Mouse (Mus musculus) stomach, postnatal 0 days (tissue): ENCODE results near the gene Cntn5. TPM values are rescaled to one million over a fixed set of nuclear protein-coding genes. Genes with fewer than 3 reads are reported as not detected.

Experiments
- ATAC-seq: fragments of 200-750 bp; cut with Nextera tagmentation; 2 replicates; pipeline ENCODE4 v1.8.0; 2017; ENCODE audit not compliant: low FRiP score, low TSS enrichment
- DNase-seq: peaks from one replicate; pipeline ENCODE4 v3.0.0-alpha.2; 2016; ENCODE audit warnings: low spot score
- H3K27ac ChIP-seq: fragments of 300-500 bp; sonication (generic); replicated peaks from 2 replicates; pipeline ENCODE4 v1.5.1; 2014; ENCODE audit warnings: mild to moderate bottlenecking, control low read depth
- H3K27me3 ChIP-seq: fragments of 300-500 bp; sonication (generic); 2 replicates; pipeline ENCODE4 v1.6.1; 2014; ENCODE audit warnings: low read length; ENCODE audit not compliant: control insufficient read depth, insufficient read depth
- H3K36me3 ChIP-seq: fragments of 300-500 bp; sonication (generic); 2 replicates; pipeline ENCODE4 v1.6.1; 2014; ENCODE audit warnings: low read length, mixed read lengths; ENCODE audit not compliant: control insufficient read depth, insufficient read depth
- H3K4me1 ChIP-seq: fragments of 300-500 bp; sonication (generic); replicated peaks from 2 replicates; pipeline ENCODE4 v1.6.1; 2014; ENCODE audit warnings: antibody characterized with exemption; ENCODE audit not compliant: control insufficient read depth, insufficient read depth
- H3K4me2 ChIP-seq: fragments of 300-500 bp; sonication (generic); replicated peaks from 2 replicates; pipeline ENCODE4 v1.6.1; 2014; ENCODE audit warnings: low read depth, mild to moderate bottlenecking, control low read depth, moderate library complexity
- H3K4me3 ChIP-seq: fragments of 300-500 bp; sonication (generic); 2 replicates; pipeline ENCODE4 v1.5.1; 2014; ENCODE audit warnings: low read depth, low read length, control low read depth
- H3K9ac ChIP-seq: fragments of 300-500 bp; sonication (generic); 2 replicates; pipeline ENCODE4 v1.6.1; 2014; ENCODE audit warnings: mild to moderate bottlenecking, low read length, control low read depth, mixed read lengths
- H3K9me3 ChIP-seq: fragments of 300-500 bp; sonication (generic); 2 replicates; pipeline ENCODE4 v1.6.1; 2016; ENCODE audit warnings: low read length; ENCODE audit not compliant: control insufficient read depth
- CTCF ChIP-seq: IDR thresholded peaks from 2 replicates; pipeline ENCODE4 v1.5.1; 2016; ENCODE audit warnings: antibody characterized with exemption, low read depth, mild to moderate bottlenecking, moderate library complexity
- EP300 ChIP-seq: optimal IDR thresholded peaks from 2 replicates; pipeline ENCODE3; 2016; ENCODE audit warnings: antibody characterized with exemption
- WGBS: fragments of 180-500 bp; shearing (Covaris S2); extraction: QIAGEN DNeasy Blood & Tissue Kit; methylation state at CpG from one replicate; pipeline ENCODE4 v1.1.7; 2014; 5-methylcytosine and 5-hydroxymethylcytosine counted together
- polyA plus RNA-seq: library from polyadenylated mRNA; unstranded; fragments of >200 nt; fragmentation: Nextera tagmentation; extraction: Ambion mirVana; gene quantifications from 2 replicates; pipeline ENCODE4 v1.2.1, GENCODE M21; 2015

Cntn5 gene
- polyA plus RNA-seq, 1 experiment from 2014 or later, result 0.49 TPM

DNA sequence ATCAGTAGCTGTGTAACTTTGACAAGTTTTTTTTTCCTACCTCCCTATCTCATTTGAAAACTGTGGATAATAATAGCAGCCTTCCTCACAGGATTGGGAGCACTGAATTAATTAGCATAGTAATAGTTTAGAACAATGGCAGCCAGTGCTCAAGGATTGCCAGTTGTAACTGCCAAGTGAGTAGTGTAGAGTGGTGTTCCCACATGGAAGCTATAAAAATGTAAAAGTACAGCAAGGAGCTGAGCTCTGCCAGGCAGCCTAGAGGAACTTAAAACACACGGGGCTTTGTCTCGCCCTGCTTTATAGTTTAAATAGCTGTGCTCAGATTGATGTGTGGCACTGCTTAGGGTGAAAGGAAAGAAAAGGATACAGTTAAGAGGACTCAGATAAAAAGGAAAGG is 635.2 kb downstream of the Cntn5 start:
- Histone ChIP-seq H3K9me3 (no peaks in the 10 kb centered on the region), H3K4me1 (no peaks in the 10 kb centered on the region), H3K27ac (no peak overlapping the region), H3K4me2 (no peak overlapping the region), H3K4me3 (no peak overlapping the region), H3K9ac (no peak overlapping the region), H3K36me3 (no peaks in the 10 kb centered on the region), H3K27me3 (no peaks in the 10 kb centered on the region)
- DNase-seq, result no peak
- ATAC-seq, result no peak
- 48% methylated on average over 2 of the region's 2 CpGs for WGBS
- no peak for TF ChIP-seq EP300
- TF ChIP-seq CTCF, result no peak

DNA sequence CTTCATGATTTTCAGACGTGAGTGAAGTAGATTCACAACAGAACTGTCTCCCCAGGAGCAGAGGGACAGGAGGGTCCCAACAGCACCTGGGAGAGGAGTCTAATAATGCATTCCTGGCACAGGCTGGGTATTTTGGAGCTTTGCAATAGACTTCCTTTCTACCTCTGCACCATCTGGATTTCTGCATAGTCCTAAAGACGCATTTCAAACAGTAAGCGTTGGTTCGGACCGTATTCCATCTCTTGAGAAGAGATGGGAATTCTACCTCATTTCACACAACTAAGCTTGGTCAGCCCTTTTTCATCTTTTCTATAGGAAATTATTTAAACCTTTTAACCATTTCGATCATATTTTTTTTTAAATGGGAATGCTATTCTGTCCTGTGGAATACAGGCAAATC is 635.7 kb downstream of the Cntn5 start:
- DNase-seq (no peak), ATAC-seq (no peak)
- no peak for TF ChIP-seq EP300
- TF ChIP-seq CTCF, result no peak
- Histone ChIP-seq H3K4me3 (no peak overlapping the region), H3K4me2 (no peak overlapping the region), H3K4me1 (no peaks in the 10 kb centered on the region), H3K36me3 (no peaks in the 10 kb centered on the region), H3K27me3 (no peaks in the 10 kb centered on the region), H3K27ac (no peak overlapping the region), H3K9me3 (no peaks in the 10 kb centered on the region), H3K9ac (no peak overlapping the region)
- WGBS, result 79% methylated on average over 6 of the region's 6 CpGs

GRCm38 (mm10) chr9:10265616-10266015 is 639.0 kb downstream of the Cntn5 start:
- WGBS, result 39% methylated on average over 3 of the region's 3 CpGs
- no peaks in the 10 kb centered on the region for H3K27me3 ChIP-seq
- no peaks in the 10 kb centered on the region for H3K36me3 ChIP-seq
- H3K4me3 ChIP-seq, result no peak overlapping the region
- ATAC-seq, result no peak
- no peak for TF ChIP-seq EP300
- no peak overlapping the region for H3K27ac ChIP-seq
- H3K4me1 ChIP-seq, result no peaks in the 10 kb centered on the region
- H3K9ac ChIP-seq, result no peak overlapping the region
- no peak overlapping the region for H3K4me2 ChIP-seq
- no peaks in the 10 kb centered on the region for H3K9me3 ChIP-seq
- no peak for DNase-seq

- no peak for DNase-seq
- ATAC-seq, result no peak
- 88% methylated on average over 4 of the region's 4 CpGs for WGBS
Measured at GRCm38 (mm10) chr9:10233364-10233763, 671.2 kb downstream of the Cntn5 start.

DNA sequence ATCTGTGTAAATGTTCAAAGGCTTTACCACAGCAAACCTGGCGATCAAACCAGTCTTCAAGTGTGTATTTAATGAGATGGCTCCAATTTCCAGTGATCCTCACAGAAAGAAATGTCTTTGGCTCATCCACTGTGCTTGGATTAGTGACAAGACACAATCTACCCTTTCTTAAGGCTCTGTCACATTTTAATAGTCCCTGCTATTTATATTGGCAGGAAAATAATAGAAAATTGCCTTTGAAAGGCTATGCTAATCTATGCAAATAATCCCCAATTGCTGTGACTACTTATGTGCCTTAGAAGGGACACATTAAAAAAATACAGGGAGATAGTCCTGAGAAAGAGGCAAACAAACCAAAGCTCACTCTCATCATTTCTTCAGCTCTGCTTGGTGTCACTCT is 672.5 kb downstream of the Cntn5 start:
- ATAC-seq (no peak), DNase-seq (no peak)
- Histone ChIP-seq H3K4me3 (no peak overlapping the region), H3K27me3 (no peaks in the 10 kb centered on the region), H3K4me1 (no peaks in the 10 kb centered on the region), H3K36me3 (no peaks in the 10 kb centered on the region), H3K9ac (no peak overlapping the region), H3K9me3 (no peaks in the 10 kb centered on the region), H3K27ac (no peak overlapping the region), H3K4me2 (no peak overlapping the region)
- no peak for TF ChIP-seq EP300
- TF ChIP-seq CTCF, result no peak
- 64% methylated on average over 1 of the region's 1 CpGs for WGBS

More at GRCm38 (mm10) chr9:10233364-10233763, 671.2 kb downstream of the Cntn5 start:
- Histone ChIP-seq H3K27me3 (no peaks in the 10 kb centered on the region), H3K27ac (no peak overlapping the region), H3K4me2 (no peak overlapping the region), H3K4me1 (no peaks in the 10 kb centered on the region), H3K9me3 (no peaks in the 10 kb centered on the region), H3K9ac (no peak overlapping the region), H3K4me3 (no peak overlapping the region), H3K36me3 (no peaks in the 10 kb centered on the region)
- no peak for TF ChIP-seq CTCF

DNA sequence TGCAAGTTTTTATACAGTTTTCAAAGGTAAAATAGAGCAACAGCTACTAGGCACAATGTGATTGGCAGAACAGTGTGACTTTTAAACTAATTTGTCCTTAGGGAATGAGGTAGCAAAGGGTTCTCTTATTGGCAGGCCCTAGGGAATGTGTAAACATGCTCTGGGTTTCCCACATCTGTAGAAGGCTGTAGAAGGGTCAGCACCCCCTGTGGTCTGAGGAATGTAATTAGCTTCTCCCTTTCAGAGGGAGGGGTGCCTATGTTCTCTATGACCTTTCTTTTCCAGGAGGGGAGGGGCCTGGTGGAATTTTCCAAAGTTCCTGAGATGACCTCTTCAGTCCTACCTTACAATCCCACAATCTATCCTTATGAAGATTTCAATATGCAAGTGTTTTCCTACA is 673.6 kb downstream of the Cntn5 start:
- Histone ChIP-seq H3K27ac (no peak overlapping the region), H3K27me3 (no peaks in the 10 kb centered on the region), H3K4me1 (no peaks in the 10 kb centered on the region), H3K4me3 (no peak overlapping the region), H3K36me3 (no peaks in the 10 kb centered on the region), H3K9me3 (no peaks in the 10 kb centered on the region), H3K9ac (no peak overlapping the region), H3K4me2 (no peak overlapping the region)
- TF ChIP-seq EP300 (no peak), CTCF (no peak)
- ATAC-seq, result no peak
- no peak for DNase-seq
